Mouse (Mus musculus) forebrain, embryonic 16.5 days (tissue): ENCODE results near the gene Obox5. TPM values are rescaled to one million over a fixed set of nuclear protein-coding genes. Genes with fewer than 3 reads are reported as not detected.
"Not testable (repeated sequence)": the region's sequence is repeated elsewhere in the genome, so short reads cannot be mapped to it uniquely, and the experiment has no call there.

ENCODE experiments used
- ATAC-seq: fragments of 200-750 bp; cut with Nextera tagmentation; 2 replicates; pipeline ENCODE4 v1.8.0; 2017; ENCODE audit warnings: mild to moderate bottlenecking, moderate library complexity
- H3K27ac ChIP-seq: fragments of 300-500 bp; sonication (generic); 2 replicates; pipeline ENCODE4 v1.5.1; 2014; ENCODE audit warnings: low read length, control low read depth
- H3K27me3 ChIP-seq: fragments of 300-500 bp; sonication (generic); replicated peaks from 2 replicates; pipeline ENCODE4 v1.6.1; 2014; ENCODE audit warnings: low read length; ENCODE audit not compliant: control insufficient read depth, insufficient read depth
- H3K36me3 ChIP-seq: fragments of 300-500 bp; sonication (generic); 2 replicates; pipeline ENCODE4 v1.6.1; 2014; ENCODE audit not compliant: control insufficient read depth, insufficient read depth
- H3K4me1 ChIP-seq: fragments of 300-500 bp; sonication (generic); replicated peaks from 2 replicates; pipeline ENCODE4 v1.6.1; 2014; ENCODE audit warnings: low read length; ENCODE audit not compliant: control insufficient read depth, insufficient read depth
- H3K4me2 ChIP-seq: fragments of 300-500 bp; sonication (generic); 2 replicates; pipeline ENCODE4 v1.6.1; 2014; ENCODE audit warnings: mild to moderate bottlenecking, low read length, control low read depth
- H3K4me3 ChIP-seq: fragments of 300-500 bp; sonication (generic); replicated peaks from 2 replicates; pipeline ENCODE4 v1.5.1; 2014; ENCODE audit warnings: mild to moderate bottlenecking, low read length, control low read depth
- H3K9ac ChIP-seq: fragments of 300-500 bp; sonication (generic); replicated peaks from 2 replicates; pipeline ENCODE4 v1.6.1; 2014; ENCODE audit warnings: low read depth, low read length, control low read depth
- H3K9me3 ChIP-seq: fragments of 300-500 bp; sonication (generic); 2 replicates; pipeline ENCODE4 v1.6.1; 2016; ENCODE audit warnings: low read length; ENCODE audit not compliant: control insufficient read depth
- WGBS: fragments of 180-500 bp; shearing (Covaris S2); extraction: QIAGEN DNeasy Blood & Tissue Kit; methylation state at CpG from one replicate; pipeline ENCODE4 v1.1.7; 2014; 5-methylcytosine and 5-hydroxymethylcytosine counted together
- polyA plus RNA-seq: library from polyadenylated mRNA; unstranded; fragments of >200 nt; fragmentation: Nextera tagmentation; extraction: Ambion mirVana; gene quantifications from 2 replicates; pipeline ENCODE4 v1.2.1, GENCODE M21; 2015

Obox5 gene
- polyA plus RNA-seq, result not detected in 2 replicates

- not testable (repeated sequence) for H3K4me2 ChIP-seq, H3K9ac ChIP-seq, H3K4me1 ChIP-seq, H3K27me3 ChIP-seq, H3K9me3 ChIP-seq, H3K27ac ChIP-seq, ATAC-seq, H3K4me3 ChIP-seq, H3K36me3 ChIP-seq
- 80% methylated on average over 2 of the region's 2 CpGs for WGBS
Measured at GRCm38 (mm10) chr7:15749831-15750230, at the start of gene Obox5. Gene Obox5 (plus strand): TSS chr7:15750131.

DNA sequence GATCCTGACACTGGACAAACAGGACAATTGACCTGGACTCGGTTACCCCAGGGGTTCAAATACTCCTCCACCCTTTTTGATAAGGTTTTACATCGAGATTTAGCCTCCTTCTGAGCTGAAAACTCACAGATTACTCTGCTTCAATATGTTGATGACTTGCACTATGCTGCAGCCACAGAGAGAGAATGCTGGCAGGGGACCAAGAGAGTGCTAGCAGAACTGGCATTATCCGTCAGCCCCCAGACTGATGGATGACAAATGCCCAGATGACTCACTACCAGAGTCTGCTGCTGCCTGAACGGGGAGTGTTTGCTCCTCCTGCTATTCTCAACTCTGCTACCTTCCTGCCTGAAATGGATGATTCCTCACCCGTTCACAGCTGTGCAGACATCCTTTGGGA, 635 bp upstream of the Obox5 start:
- not testable (repeated sequence) for H3K9me3 ChIP-seq, ATAC-seq, H3K4me2 ChIP-seq, H3K27me3 ChIP-seq, H3K9ac ChIP-seq, H3K4me3 ChIP-seq, H3K4me1 ChIP-seq, H3K36me3 ChIP-seq, H3K27ac ChIP-seq
- 71% methylated on average over 5 of the region's 5 CpGs for WGBS

Other genes starting within 250 kb of the Obox5 start
- not detected in 2 replicates for gene Obox3, start 110.2 kb upstream of the Obox5 start, polyA plus RNA-seq
- gene Obox6, start 89.5 kb downstream of the Obox5 start, polyA plus RNA-seq, result not detected in 2 replicates
- 0.07 TPM in 1 of 2 replicates, not detected in the other for gene Crx, start 129.8 kb downstream of the Obox5 start, polyA plus RNA-seq
- not detected in 2 replicates for gene Crxos, start 132.5 kb downstream of the Obox5 start, polyA plus RNA-seq
- 1,473 and 1,544 TPM in 2 replicates for gene Selenow, start 172.3 kb downstream of the Obox5 start, polyA plus RNA-seq
- gene Nop53, start 195.9 kb downstream of the Obox5 start, polyA plus RNA-seq, result 139 and 141 TPM in 2 replicates
- gene Ehd2, start 217.4 kb downstream of the Obox5 start, polyA plus RNA-seq, result 5.4 and 5.6 TPM in 2 replicates